Mouse (Mus musculus) urinary bladder, adult 18-20 months (tissue): ENCODE data around the gene Hpcal1.

ENCODE experiments used
- DNase-seq, 2 experiments: peaks; one replicate each; pipeline ENCODE4 v3.0.0; 2022; ENCODE audit warnings: low spot score in 2 of 2, mixed read lengths in 2 of 2

The Hpcal1 gene

DNA sequence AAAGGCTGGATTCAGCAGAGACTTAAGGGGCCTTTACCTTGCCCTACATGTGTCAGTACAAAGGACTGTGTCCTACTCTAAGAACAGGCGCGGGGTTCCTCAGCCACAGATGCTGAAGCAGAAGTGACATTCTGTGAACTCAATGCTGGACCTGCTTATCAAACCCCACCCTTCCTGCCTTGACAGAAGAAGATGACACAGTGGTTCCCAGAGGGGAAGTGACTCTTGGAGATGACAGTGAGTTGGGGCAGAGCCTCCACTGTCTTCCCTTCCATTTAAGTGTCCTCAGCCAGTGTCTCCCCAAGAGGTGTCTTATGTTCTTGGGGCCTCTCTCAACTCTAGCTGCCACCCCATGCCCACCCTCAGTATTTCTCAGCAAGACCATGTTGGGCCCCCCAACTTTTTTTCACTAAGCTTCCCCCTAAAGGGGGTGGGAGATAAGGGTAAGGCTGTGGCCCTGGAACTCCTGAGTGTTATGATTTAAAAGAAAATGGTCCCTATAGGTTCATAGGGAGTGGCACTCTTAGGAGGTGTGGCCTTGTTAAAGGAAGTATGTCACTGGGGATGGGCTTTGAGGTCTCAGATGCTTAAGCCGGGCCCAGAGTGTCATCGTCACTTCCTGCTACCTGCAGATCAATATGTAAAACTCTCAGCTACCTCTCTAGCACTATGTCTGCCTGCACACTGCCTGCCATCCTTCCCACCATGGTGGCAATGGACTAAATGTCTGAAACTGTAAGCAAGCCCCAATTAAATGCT, 25.2 kb downstream of the Hpcal1 start:
- no peak for DNase-seq

DNA sequence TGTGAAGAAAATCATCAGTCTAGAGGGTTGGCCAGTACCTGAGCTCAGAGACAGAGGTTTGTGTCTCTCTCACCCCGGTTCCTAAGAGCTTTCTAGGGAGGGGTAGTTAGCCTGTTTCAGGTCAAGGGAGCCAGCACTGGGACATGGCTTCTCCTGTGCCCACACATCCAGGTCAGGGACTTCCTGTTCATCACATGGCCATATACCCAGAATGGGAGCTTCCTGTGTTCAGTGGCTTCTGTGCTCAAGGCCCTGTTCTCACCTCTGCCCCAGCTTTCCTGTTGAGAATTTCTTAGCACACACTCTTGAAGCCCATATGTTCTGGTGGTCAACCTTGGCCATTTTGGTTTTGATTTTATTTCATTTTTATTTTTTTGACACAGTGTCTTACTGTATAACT, 26.6 kb downstream of the Hpcal1 start:
- DNase-seq: no peak

DNA sequence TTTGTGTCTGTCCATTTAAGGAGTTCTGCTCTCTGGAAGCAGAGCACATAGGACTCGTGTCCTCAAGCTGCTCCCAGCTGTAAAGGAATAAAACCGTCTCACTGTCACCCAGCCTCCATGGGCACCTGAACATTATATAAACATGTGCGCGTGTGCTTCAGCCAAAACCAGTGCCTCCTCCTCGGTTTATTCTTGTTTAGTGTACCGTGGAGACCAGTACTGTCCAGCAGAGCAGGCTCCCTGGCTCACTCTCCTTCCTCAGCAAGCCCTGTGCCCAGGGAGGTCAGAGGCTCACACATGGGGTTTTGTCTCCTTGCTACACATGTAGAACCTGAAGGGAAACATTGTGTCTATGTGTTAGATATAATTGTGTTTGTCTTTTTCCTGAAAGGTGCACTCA, 27.5 kb downstream of the Hpcal1 start:
- DNase-seq: no peak

DNA sequence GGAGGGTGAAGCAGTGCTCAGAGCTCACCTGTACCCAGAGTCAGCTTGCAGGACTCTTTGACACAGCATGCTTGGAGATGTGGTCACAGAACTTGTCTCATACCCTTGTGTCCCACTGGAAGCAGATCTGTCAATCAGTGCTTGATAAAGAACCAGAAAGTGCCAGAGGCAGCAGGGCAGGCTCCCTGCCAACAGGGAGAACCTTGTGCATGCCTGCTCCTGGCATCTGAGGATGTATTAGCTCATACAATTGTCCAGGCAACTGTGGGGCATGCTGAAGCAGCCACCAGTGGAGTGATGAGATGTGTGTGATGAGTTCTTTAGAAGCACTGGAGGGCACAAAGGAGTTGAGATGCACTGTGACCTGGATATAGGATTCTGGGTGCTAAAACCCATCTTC, 30.4 kb downstream of the Hpcal1 start:
- DNase-seq: no peak

DNA sequence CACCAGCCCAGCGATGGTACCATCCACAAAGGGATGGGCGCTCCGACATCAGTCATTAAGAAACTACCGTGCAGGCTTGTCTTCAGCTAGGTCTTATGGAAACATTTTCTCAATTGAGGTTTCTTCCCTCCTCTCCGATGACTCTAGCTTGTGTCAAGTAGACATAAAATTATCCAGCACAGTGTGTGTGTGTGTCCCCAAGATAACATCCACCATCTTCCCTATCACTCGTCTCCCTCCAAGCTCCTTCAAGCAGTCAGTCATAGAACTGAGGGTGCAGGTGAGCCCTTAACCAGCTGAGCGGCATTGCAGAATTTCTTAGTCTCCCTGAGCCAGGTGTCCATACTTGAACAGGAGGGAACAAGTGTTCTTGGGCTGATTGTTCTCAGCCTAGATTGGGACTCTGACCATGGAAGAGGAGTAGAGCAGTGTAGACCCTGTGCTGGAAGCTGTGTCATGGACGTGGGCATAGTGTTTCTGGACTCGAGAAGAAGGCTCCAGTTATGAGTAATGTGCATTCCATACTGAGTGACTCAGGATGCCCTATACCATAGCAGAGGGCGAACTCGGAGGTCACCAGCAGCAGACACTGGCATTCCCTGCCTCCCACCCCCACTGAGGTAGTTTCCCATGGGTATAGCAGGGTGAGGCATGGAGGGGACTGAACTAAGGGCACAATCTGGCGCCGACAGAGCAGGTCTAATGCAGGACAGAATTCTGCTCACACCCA, 32.0 kb downstream of the Hpcal1 start:
- DNase-seq: no peak

DNA sequence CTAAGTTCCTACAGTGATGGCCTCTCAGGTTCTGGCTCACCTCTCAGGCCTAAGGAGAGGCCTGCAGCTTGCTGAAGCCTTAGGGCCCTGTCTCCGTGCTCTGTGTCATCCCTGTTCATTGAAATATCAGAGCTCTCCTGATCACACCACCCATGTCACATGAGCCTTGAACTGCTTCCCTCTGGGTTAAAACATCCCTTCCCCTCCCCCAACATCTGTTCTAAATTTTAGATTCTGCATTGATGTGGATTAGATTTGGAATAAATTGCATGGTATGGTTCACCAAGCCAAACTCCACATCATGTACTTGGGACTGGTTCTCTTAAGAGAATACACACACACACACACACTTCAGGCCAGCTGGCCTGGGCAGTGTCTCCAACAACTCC, 32.5 kb downstream of the Hpcal1 start:
- no peak for DNase-seq

DNA sequence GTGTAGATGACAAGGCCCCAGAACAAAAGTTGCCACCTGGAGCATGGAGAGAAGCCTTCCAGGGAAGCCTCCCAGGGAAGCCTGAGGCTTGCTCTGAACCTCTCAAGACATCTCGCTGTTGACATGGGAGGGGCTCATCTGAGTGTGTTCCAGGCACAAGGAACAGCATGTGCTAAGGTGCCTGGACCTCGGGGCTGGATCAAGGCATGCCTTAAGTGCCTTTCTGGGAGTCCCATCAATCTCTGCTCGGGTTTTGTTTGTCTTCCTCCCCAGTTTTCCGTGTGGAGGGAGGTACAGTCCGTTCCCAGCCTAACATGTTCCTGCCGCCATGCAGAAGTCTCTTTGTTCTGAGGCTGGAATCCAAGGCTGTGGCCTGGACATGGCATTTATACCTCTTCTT, 33.3 kb downstream of the Hpcal1 start:
- DNase-seq: no peak

DNA sequence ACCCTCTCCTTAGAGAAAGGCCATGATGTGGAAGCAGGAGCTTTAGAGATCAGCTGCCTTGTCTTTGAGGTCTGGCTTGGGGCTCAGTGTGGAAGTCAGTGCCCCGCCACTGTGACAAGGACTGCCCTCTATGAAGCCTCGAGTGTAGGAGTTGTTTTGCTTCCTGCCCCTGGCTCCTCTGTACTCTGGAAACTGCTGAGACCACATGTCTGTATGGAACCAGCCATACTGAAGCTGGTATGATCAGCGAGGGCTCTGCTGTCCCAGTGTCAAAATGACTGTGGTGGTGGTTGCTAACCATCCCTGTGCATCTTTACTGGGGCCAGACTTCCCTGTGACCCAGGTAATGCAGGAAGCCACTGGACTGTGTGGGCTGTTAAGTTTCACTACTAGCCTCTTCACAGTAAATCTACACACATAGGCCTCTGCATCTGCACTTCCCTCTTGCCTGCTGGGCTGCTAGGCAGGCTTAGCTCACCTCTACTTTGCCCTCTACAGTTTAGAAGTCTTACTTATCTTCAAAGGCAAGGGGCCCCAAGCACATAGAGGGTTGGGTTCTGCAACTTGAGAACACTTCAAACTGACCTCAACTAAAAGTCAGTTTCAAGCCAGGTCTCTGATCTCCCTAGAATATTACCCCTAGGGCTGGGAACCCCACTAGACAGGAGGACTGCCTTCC, 33.9 kb downstream of the Hpcal1 start:
- DNase-seq: no peak

DNA sequence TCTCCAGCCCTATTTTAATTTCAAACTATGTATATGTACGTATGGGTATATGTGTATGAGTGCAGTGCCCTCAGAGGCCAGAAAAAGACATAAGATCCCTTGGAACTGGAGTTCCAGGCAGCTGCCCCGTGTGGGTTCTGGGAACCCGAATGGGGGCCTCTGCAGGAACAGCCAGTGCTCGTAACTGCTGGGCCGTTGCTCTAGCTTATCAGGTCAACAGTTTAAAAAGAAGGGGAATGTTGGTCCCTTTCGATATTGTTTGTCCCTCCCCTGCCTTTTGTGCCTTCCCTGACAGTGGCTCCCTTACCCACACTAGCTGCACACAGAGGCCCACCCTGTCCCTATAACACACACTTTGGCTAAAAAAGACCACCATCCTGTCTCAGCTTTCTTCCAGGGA, 34.9 kb downstream of the Hpcal1 start:
- no peak for DNase-seq

DNA sequence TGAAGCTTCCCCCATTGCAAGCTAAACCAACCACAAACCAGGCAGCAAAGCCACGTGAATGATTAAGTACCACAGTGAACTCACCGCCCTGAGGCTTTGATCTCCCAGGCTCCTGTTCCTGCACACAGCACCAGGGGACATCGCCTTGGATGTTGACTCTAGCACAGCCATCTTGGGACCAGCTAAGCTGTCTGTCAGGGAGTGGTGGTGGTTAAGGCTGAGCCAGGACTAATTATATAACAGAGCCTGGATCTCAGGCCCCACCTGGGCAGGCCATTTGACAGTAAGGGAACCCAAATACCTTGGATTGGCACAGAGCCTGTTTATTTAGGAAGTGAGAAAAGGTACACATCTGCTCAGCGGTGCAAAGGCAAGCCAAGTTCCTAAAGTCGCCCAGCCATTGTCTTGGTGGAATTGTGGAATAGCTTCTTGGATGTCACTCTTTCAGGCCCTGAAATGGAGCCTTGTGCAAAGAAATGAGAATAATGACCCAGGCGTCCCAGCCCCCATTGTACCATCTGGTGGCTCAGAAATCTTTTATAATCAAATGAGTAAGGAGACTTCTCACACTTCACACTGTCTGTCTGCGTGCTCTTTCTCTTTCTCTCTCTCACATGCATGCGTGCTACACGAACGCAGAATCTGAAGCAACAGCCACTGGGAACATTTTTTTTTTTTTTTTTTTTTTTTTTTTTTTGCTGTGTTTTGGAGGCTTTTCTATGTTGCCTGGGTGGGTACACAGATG, 36.1 kb downstream of the Hpcal1 start:
- DNase-seq: no peak

DNA sequence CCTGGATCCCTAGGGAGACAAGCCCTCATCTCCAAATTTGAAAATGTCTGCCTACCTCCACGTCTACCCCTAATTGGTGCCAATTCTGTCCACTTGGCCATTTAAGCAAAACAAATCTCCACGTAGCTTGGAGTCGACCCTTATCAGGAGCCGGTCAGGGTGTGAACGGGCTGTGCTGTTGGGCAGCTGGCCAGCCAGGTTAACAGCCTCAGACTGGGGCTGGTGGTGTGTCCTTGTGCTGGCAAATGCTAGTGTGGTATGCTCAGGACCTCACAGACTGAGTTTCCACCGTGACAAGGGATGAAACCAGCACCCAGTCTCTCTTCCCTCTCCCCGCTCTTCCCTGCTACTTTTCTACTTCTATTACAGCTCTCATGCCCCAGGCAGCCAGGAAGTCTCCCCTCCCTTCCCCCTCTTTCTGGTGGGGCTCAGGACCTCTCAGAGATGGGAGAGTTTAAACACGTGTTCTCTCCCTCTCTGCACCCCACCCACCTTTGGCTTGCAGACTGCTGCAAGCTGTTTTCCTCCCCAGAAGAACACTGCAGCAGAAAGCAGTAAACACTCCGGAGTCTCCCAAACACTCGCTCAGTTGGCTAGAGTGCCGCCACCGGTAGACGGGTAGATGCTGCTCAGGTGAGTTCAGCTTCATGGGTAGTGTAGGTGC, 37.2 kb downstream of the Hpcal1 start:
- peak in 1 of 2 experiments; percentile 61 for DNase-seq

DNA sequence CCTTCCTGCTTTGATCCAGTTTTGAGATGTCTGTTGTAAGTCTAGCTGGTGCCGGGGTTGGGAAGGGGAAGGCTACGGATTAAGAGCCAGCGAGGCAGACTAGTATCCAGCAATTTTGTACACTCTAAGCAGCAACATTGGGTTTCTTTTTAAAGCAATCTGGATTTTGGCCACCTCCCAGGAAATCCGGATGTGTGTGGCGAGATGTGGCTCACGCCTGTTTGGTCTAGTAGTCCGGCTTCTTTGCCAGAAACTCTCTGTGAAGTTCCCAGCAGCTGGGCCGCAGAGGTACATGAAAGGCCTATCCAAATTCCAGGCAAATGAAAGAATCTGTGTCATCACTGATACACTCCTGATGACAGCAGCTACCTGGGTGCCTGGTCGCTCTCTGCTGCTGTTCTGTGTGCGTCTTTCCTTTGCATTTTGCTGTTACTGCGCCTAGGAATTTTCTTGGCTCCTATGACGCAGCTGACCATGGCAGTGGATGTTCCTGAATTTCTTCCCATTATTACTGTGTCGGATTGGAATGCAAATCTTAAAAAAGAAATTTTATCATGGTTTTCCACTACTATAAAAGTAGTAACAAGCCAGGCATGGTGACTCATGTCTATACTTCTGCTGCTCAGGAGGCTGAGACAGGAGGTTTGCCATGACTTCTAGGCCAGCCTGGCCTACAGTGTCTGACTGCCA, 38.7 kb downstream of the Hpcal1 start:
- DNase-seq: peak in 1 of 2 experiments; percentile 39

DNA sequence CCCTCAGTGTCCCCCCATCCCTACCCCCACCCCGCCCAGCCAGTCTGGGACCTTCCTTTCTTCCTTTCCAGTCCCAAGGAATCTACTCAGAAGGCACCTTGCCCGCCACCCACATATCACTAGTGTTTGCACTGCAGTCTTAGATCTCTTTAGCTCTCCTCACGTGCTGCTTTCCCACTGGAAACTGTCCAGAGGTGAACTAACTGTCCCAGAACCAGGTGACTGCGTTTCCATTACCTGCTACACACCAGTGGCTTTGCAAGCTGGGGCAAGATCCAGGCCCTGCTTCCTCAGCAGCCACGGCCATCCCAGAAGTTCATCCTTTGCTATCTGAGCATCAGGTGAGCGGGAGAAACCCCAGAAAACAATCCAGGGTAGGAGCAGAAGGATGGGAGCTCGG, 41.4 kb downstream of the Hpcal1 start:
- no peak for DNase-seq

DNA sequence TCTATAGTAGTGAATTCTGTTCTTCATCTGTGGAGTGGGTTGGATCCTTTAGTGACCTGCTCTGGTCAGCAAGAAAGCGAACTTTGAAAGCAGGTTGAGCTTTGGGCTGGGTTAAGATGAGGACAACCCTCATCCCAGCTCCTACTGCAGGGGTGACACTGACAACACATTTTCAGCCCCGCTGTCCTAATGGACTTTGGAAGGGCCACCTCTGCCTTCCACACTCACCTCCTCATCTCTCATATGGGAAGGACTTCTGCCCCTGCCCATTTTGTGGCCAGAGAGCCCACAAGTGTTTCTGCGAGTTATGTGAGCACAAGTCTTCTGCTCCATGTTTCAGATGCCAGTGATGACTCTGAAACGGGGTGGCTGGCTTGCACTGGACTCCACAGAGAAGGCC, 41.9 kb downstream of the Hpcal1 start:
- DNase-seq: no peak

DNA sequence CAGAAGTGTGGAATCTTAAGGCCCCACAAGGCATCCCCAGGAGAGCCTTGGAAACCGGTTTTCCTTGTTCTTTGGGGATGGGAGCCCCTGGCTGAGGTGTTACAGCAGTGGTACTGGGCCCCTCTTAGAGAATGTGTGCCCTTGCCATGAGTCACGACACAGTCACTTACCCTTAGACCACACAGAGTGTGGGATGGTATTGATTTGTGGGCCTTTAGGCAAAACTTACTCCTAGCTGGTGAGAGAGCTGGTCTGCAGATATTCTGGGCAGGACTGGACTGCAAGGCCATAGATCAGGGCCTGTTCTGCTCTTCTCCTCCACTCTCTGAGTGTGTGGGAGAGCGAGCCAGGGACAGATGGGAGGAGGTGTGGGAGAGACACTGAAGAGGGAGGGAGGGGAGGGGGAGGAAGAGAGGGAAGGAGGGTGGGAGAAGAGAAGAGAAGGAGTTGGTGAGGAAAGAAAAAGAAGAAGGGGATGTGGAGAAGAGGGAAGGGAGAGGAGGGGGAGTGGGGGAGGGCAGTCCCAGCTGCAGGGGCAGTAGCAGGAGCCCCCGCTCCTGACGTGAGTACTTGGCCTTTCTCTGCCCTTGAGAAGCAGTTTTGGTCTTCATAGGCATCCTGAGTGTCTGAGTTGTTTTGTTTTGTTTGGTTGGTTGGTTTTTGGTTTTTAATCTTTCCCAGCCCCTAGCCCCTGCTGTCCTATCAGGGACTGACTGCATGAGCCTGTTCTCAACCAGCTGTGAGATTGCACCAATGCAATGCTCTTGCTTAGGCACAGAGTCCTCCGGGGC, 42.7 kb downstream of the Hpcal1 start:
- no peak for DNase-seq

DNA sequence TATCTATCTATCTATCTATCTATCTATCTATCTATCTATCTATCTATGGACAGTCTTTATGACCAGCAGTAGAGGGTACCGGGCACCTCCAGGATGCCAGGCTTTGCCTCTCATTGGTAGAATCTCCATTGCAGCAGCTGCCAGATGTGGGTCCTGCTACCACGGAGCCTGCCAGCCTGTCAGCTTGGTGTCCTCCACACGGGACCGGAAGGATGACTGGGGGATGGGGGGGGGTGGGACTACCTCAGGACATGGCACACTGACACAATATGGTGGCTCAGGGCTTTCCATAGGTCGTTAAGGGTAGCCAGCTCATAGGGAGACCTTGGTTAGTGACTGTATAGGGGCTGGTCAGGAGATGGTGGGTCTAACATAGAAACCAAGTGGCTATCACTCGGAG, 45.7 kb downstream of the Hpcal1 start:
- no peak for DNase-seq

DNA sequence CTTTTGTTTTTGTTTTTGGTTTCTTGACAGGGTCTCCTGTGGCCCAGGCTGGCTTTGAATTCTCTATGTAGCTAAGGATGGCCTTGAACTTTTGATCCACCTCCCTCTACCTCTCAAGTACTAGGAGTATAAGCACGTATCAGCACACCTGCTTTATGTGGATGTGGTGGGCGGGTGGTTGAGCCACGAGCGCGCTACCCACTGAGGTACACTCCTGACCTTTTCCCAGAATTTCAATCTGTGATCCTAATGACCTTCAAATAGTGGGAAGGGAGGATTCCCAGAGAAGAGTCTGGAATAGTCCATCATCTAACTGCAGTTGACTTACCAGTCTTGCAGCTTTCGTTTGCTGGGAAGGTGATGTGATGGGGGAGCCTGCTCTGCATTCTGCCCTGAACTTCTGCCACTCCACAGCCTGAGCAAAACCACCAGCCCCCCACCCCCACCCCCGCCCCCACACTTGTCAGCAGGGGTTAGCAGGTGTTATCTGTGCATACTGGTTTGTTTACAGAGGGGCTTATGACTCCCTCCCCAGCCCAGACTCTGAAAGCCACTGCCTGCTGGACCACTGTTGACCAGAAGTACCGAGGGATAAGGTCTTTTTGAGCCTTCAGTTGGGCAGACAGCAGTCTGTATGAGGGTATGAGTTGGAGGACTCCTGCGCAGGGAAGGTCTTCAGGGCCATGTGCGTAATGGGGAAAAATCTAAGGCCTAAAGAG, 46.4 kb downstream of the Hpcal1 start:
- no peak for DNase-seq

DNA sequence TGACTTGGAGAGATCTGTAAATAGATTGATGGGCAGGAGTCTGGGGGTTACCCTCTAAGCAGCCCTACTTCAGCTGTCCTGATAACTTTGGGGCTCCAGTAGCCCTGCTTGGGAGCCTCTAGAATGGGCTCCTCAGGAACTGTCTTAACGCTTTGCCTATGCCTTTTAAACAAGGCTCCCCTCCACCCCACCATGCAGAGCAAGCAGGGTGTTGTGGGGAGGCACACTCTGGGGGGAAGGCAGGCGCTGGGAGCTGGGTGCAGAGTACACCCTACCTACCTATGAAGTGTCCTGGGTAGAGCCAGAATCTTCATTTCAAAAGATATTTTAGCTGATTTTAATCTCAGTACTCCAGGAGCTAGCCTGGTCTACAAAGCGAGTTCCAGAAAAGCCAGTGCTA, 47.2 kb downstream of the Hpcal1 start:
- DNase-seq: no peak

DNA sequence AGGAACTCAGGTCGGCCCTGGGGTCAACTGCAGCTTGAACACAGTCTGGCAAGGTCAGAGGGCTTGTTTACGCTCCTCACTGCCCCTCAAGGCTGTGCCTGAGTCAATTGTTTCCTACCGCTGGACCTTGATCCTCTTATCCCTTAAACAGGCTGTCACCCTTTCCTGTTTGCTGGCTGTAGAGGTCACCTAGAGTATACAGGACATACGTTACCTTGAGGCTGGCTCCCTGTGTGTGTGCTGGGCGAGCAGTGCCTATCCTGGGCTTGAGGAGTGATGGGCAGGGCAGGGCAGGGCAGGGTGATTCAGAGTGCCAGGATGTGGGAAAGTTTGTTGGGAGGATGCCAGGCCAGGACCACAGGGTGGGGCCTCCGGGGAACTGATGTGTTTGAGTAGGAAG, 47.8 kb downstream of the Hpcal1 start:
- DNase-seq: no peak

DNA sequence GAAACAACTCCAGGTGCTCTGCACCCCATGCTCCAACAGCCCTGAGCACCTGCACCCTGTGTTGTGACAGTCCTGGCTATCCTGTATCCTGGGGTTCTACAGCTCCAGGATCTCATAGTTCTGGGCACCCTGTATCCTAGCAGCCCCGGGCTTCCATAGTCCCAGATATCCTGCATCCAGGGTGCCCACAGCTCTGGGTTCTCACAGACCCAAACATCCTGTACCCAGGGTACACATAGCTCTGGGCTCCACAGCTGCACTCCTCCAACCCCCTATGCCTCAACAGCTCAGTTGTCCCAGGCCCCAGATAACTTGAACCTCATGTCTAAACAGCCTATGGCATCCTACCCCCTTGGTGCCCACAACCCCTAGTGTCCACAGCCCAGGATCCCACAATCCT, 49.6 kb downstream of the Hpcal1 start:
- DNase-seq: no peak
